Mouse (Mus musculus): ENCODE measurements at regions not wholly inside any gene's neighbourhood (a gene's known extent, or its start where the extent isn't known, plus 50 kb on each side); places are given as distances from the start of the nearest gene placed in this dataset.

GRCm38 (mm10) chr16:24262701-24263100 is 130.6 kb upstream of the Lpp start:
- no peak for TF ChIP-seq GATA1 (IDR thresholded peaks at IDR 0.05; ENCODE audit: borderline replicate concordance, low read length)
- no peak for TF ChIP-seq FLI1 (IDR thresholded peaks at IDR 0.05; ENCODE audit: low read length)
